Mouse (Mus musculus) lung, postnatal 10 days (tissue): ENCODE data around the gene Gas7.

Source experiments
- DNase-seq: peaks from one replicate; pipeline ENCODE4 v3.0.0; 2021

Gas7 gene

GRCm38 (mm10) chr11:67632906-67633305, 177.7 kb downstream of the Gas7 start:
- DNase-seq = no peak

GRCm38 (mm10) chr11:67633620-67634229, 178.5 kb downstream of the Gas7 start:
- DNase-seq = no peak

- DNase-seq = no peak
Observed at GRCm38 (mm10) chr11:67636201-67636600, 181.0 kb downstream of the Gas7 start.

DNA sequence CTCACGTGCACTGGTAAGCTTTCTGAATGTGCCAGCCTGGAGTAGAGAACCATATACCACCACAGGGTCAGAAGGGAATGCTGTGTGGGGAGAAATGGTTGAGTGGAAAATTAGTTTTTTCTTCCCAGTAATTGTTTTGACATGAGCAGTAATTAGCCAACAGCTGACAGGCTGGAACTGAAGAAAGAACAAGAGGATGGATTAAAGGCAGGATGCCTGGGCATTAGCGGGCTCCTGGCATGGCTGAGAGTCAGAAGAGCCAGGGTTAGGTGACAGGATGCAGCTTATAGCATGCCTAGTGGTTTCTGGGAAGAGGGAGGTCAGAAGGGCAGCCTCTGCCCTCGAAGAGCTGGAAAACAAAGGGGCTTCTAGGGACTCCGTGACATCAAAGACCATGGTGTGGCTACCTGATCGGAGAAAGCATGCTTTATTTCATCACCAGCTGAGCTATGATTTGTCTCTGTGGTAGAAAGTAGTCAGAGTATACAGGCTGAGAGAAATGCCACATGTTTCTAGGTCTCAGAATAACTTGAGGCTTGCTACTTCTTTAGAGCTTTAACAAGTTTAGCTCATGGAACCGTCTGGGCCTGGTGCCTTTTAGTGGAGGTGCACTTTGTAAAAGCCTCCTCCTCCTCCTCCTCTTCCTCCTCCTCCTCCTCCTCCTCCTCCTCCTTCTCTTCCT, 181.8 kb downstream of the Gas7 start:
- no peak for DNase-seq

- DNase-seq = no peak
Observed at GRCm38 (mm10) chr11:67638401-67638800, 183.2 kb downstream of the Gas7 start.

- DNase-seq = no peak
Observed at GRCm38 (mm10) chr11:67640299-67640698, 185.1 kb downstream of the Gas7 start.

DNA sequence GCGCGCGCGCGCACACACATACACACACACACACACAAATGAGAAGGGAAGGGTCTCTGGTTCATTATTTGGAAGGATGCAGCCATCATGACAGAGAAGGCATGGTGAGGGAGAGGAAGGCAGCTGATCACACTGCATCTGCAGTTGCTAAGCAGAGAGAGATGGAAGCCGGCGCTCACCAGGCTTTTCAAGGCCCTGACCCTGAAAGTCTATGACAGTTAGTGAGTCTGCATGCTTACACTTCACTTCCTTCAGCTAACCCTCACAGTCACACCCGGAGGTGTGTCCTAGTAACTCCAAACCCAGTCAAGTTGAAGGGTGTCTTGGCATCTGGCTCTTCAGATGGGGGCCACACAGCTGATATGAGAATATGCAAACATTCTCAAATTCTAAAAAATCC, 187.2 kb downstream of the Gas7 start:
- no peak for DNase-seq

DNA sequence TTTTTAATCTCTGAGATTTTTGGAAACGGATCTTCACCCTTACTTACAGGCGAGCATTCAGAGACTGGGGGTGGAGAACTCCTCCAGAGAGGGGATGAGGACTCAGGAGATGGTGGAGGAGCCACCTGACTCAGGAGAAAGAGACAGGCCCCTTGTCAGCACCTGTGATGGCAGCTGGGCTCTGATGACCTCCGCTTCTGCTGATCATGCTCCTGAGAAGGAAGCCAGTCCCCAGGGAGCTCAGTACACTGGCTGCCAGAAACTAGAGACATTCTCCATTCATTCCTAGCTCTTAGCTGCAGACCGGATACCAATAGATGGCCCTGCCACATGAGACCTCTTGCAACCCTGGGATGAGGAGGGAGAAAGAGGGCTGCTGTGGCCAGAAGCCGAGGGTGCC, 187.6 kb downstream of the Gas7 start:
- no peak for DNase-seq

DNA sequence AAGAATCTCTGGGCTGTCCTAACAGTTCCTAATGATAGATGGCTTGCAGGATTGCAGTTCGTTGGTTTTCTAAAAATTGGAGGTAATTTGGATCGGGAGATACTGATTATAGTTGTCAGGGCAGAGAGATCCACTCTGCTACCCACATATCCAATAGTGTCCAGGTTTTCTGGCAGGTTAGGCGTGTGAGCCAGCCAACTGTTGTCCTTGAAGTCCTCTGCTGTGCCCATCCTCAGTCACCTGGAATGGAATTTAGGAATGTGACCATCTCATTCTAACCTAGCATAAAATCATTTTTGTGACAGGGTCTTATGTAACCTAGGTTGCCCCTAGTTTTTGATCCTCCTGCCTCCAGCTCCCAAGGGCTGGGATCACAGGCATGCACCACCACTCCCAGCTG, 188.2 kb downstream of the Gas7 start:
- no peak for DNase-seq

DNA sequence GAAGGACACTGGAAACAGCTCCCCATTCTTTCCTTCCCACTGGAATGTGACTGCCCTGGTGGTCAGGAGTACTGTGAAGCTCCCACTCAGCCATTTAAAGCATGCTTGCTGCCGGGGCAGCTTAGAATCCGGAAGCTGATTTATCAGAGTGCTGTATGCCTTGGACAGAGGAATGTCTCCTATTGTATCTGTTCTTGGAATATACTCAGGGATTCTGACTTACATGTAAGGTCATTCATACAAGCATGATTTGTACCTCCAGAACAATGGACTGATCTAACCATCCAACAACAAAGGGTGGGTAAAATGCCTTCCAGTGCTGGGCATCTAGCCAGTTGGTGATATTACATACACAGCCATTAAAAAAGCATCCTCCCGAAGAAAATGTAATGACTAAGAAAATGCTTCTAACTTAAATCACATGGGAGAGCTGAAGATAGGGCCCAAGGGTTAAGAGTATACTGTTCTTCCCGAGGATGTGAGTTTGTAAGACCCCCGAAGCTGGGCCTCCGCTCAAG, 189.5 kb downstream of the Gas7 start:
- peak; percentile 31 for DNase-seq

- peak; percentile 82 for DNase-seq
Observed at GRCm38 (mm10) chr11:67647745-67648144, 192.5 kb downstream of the Gas7 start.

DNA sequence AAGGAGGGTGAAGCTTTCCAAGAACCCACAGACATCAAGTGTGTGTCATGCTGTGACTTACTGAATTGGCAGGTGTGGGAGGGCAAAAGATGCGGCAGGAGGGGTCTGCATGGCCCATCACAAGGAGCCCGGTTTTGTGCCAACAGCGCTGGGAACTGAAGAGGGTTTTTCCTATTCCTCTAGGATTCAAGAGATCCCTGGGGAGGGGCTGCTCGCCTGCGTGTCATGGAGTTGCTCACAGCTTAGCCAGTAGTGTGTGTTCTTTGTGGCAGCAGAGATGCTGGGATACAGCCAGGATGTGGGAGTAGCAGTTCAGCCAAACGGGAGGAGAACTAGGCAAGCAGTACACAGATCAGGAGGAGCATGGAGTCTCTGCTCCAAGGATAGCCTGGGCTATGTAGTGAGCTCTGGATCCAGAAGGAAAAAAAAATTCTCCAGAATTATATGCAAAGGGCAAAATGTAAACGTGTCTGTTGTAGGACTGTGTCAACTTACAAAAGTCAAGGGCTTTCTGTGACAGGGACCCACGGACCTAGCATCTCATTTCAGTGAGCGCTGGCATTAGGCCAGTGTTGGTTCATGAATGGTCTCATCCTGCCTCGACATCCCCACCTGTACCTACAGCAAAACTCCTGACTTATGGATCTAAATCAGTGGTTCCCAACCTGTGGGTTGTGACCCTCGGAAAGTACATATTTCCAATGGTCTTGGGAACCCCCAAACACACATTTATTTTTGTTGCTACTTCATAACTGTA, 193.6 kb downstream of the Gas7 start:
- peak; percentile 56 for DNase-seq

- no peak for DNase-seq
Observed at GRCm38 (mm10) chr11:67649971-67650707, 194.9 kb downstream of the Gas7 start.

DNA sequence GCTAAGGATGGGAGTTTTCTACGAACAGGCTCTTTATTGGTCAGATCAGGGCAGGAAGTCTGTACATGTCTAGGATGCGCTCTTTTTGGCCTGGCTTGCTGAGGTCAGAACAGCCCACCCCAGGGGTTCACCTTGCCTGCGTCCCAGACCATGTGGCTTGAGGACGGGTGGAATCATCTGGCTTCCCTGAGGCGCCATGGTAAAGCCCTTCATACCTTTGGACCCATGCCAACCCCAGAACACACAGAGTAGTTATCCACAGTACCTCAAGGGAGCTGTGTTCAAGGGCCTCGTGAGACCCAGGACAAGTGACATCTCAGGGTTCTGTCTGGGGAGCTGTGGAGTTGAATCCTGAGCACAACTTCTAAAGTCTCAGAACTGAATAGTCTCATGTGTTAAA, 196.5 kb downstream of the Gas7 start:
- no peak for DNase-seq

DNA sequence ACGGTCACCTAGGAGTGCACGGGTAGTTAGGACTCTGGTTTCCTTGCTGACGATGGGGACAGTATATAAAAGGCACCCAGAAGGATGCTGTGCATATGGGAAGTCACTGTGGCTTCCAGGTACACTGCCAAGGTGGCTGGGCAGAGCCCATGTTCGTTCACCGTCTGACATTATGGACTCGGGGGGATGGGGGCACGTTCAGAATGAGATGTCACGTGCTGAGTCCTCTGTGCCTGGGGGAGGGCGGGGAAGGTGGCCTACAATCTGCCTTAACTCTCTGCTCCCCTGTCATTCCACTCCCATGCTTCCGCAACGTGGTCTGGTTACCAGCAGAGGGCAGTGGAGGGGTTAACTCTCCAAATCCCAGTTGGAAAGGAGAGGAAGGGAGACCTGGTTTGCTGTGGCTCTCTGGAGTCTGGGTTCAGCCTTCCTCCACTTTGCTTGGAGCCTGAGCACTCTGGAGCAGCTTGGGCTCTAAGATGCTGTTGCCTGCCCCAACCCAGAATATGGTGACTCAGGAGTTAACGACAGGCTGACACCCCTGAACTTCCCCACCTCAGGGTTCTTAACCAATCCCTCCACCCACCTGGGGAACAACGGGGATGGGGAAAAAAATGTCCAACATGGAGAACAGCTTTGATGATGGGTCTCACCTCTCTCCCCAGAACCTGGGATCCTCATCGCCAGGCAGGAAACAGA, 197.1 kb downstream of the Gas7 start:
- DNase-seq = peak; percentile 51

GRCm38 (mm10) chr11:67652893-67653255, 197.6 kb downstream of the Gas7 start:
- no peak for DNase-seq

DNA sequence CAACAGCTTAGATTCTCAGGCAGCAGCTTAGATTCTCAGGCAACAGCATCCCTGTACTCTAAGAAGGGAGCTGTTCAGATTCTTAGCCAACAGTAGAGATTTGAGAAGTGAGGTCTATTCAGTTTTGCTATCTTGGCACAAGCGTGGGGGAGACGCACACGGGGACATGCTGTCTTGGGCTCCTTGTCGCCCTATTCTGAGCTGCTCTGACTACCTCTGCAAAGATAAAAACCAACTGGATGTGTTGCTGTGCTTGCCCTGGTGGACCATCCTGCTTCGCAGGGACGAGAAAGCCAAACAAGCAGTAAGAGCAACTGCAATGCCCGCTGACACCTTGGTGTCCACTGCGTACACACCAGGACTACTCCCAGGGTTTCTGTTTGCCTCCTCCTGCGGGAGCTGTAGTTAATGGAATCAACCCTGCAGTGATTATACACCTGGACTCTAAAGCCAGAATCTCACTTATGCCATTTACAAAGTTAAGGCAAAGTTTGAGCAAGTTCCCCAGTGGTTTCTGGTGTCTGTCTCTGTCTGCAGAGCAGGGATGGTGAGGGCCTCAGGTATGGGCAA, 198.4 kb downstream of the Gas7 start:
- DNase-seq = no peak

GRCm38 (mm10) chr11:67654514-67654913, 199.3 kb downstream of the Gas7 start:
- no peak for DNase-seq

DNA sequence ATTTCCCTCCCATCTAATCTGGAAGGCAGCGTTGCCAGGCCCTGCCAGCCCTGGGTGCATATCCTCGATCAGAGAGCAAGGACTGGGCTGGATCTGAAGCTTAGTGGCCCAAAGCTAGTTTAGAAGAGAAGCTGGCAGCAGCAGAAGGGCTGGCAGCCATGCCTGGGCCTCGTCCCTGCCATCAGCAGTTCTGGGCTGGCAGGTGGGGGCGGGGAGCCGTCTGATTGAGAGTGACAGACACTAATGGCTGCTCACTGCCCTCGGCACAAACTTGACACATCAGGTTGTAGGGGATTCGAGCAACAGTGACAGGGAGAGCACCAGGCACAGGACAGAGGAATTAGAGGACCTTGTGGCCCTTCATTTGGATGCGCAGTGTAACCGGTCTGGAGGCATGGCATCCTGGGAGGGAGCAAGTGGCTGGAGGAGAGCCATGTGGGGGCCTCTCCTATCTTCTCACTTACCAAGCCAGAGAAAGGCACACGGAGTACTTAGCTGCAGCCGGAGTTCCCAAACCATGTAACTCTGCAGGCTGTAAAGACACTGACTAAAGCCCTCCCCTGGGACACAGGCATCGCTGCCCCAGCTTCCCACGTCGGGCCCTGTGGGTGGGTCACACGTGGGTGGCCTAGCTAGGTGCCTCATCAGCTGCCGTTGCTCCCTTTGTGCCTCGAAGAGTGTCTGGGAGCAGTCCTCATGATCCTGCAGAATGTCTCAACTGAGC, 200.2 kb downstream of the Gas7 start:
- DNase-seq = no peak

- no peak for DNase-seq
Observed at GRCm38 (mm10) chr11:67656366-67656765, 201.1 kb downstream of the Gas7 start.

- no peak for DNase-seq
Observed at GRCm38 (mm10) chr11:67656811-67657210, 201.6 kb downstream of the Gas7 start.
